Mouse (Mus musculus) bone marrow, adult 2 months (tissue): ENCODE data around the gene Lama2.

Experiments used
- CTCF ChIP-seq: fragments of 200-500 bp; IDR thresholded peaks from 2 replicates; pipeline ENCODE4 v1.5.1; 2011; ENCODE audit warnings: low read length, control low read depth; ENCODE audit not compliant: control insufficient read depth, insufficient read depth
- POLR2A ChIP-seq: fragments of 200-500 bp; IDR thresholded peaks from 2 replicates; pipeline ENCODE4 v1.6.1; 2011; ENCODE audit warnings: low read depth, mild to moderate bottlenecking, control low read depth, low read length, borderline replicate concordance; ENCODE audit not compliant: control insufficient read depth

DNA sequence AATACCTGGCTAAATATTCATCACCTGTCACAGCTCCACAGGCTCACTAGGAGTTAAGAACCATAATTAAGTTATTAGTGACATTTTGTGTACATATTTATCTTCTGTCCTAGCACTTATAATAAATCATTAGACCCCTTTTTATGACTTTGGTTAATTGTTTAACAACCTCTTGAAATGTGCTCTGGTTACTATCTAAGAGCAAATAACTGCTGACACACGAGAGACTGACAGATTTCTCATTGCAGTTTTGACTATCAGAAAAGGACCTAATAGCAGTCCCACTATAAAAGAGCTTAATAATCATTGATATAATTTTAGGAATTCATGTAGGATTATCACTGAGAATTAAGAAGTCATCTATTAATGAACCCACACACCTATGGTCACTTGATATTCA lies 421.1 kb downstream of the Lama2 start:
- TF ChIP-seq CTCF (no peak), POLR2A (no peak)
